Mouse (Mus musculus) gastrocnemius, postnatal 36 days (tissue): ENCODE measurements at regions not wholly inside any gene's neighbourhood (a gene's known extent, or its start where the extent isn't known, plus 50 kb on each side); places are given as distances from the start of the nearest gene placed in this dataset.

Source experiments
- DNase-seq, 2 experiments: peaks; one replicate each; pipeline ENCODE4 v3.0.0; 2022
- intact Hi-C: fragments of 180-260 bp; cut with DNase I; formaldehyde crosslinking; loops from one replicate; pipeline ENCODE4 v1.15.1; 2025

DNA sequence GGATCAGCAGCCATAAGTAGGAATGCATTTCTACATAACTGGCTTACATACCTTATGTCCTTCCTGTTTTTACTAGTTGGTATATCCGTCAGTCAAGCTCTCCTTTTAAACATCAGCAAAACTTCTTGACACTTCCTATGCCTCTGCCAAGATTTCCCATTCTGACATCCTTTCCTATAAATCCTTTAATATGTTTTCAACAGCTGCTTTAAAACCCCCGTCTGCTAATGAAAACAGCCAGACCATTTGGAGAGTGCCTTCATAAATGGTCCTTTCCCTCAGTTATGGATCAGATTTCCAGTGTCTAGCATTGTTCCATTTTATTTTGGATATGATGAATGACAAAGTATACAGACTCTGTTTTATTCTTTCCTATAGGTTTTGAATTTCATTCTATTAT is 270.7 kb upstream of the Rgmb start:
- DNase-seq: no peak
- intact Hi-C loops: no loop called here

DNA sequence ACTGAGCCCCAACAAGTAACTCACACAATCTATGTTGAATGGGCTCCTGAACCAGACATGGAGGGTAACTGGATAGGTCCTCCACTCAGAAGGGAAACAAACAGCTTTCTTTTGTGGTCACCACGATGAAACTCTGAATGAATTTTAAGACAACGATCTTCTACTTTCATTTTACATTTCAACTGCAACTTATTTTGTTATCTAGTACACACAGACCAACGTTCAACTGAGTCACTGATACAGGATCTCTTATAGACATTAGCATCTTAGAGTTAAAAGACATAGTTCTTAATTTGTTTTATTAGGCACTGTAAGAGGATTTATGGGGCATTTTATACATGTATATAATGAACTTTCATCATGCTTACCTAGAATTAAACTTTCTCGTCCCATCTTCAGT is 262.1 kb upstream of the Rgmb start:
- DNase-seq: no peak
- intact Hi-C loops: no loop called here

DNA sequence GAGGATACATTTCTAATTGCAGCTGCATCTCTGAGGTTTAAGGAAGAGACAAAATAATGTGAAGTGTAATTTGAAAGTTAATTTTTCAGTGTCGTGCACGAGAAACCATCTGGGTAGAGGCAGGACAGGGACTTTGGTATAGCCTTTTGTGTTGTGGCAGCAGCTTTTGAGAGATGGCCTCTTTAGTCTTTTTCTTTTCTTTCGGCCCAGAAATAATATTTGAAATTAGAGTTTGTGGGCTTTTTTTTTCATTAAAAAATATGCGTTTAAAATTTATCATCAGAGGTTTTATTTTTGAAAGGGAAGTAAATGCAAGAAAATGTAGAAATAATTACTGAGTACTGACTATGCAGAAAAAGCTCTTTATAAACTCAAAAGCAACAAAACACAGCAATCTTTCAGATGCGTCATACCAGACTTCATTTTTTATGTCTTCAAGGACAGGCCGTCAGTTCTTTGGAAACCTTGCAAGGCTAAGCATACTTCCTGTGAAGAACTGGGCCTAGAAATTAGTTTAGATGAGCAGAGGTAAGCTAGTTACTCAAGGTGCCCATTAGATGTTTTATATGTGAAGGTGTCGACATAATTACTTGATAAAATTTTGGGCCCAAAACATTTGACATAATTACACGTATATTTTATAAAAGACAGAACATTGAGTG is 258.9 kb upstream of the Rgmb start:
- DNase-seq: no peak
- intact Hi-C loops: no loop called here

DNA sequence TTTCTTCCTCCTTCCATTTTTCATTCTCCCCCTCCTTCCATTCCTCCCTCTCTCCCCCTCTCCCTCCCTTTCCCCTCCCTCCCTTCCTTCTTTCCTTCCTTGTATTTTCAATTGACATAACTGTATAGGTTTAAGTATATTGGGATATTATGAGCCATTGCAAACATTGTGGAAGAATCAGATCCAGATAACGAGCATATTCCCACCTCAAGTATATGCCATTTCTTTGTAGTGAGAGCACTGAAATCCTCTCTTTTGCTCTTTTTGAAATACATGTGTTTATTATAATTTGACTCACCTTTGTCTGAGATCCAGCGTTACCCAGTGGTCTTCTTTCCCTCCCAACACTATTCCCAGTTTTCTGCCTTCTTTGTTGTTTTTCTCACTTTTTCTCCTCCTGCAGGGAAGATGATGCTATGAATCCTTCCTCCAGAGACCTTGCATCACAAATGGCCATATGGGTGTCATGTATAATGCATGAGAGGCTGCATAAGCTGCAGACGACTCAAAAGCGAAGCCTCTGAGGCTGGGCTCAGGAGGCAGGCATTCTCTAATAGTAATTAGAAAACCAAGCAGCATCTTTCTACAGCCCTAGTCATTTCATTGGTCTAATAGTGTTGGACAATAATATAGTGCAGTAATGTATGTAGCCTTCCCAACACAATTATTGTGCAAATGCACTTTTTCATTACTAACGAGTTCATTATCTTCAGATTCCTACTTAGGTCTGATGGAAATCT is 258.2 kb upstream of the Rgmb start:
- no peak for DNase-seq
- intact Hi-C loops: no loop called here

DNA sequence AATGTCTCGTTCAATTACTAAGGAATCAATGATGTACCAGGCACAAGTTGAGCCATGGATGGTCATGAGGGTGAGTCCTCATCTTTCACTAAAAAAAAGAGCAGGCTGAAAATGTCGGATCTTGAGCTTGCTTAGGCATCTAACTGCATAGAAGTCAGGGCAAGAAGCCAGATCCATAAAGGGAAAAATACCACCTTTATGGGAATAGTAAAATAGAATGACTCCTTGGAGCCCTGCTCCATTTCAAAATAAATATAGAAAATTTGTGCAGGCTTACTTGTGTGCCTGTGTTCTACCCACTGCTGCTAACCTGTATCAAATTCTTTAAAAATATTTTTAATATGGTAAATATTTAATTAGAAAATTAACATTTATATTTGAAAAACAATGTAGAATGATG is 256.2 kb upstream of the Rgmb start:
- intact Hi-C loops: no loop called here
- DNase-seq: no peak

DNA sequence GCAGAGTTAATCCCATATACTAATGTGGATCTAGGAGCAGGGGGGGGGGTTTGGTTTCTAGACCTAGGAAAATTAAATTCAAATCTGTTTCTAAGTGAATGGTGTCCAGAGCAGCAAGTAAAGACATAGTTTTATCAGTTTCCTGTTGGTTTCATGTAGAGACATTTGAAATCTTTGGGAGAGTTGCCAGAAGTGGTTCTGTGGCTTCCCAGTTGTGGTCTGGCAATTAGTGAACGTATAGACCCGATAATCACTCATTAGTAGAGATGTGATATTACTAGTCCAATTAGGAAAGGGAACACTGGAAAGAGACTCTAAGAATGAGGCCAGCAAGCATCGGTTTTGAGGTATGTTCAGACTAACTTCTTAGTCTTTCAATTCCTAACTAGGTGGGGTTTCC is 252.0 kb upstream of the Rgmb start:
- intact Hi-C loops: no loop called here
- no peak for DNase-seq

DNA sequence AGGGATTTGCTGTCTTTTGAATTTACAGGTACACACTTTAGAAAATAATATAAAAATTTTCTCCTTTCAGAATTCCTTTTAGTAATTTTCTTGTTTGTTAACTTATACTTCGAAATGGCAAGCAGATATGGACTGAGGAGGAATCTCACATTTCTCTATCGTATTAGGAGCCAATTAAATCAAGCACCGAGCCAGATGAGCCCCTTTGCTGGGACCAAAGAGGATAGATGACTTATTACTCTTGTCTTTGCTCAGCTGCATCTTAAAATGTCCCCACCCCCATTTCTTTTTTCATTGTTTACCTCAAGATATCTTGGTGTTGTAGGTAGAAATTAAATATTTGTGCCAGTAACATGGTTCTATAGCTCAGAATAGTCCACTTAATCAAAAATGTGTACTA is 247.7 kb upstream of the Rgmb start:
- no peak for DNase-seq
- intact Hi-C loops: no loop called here

DNA sequence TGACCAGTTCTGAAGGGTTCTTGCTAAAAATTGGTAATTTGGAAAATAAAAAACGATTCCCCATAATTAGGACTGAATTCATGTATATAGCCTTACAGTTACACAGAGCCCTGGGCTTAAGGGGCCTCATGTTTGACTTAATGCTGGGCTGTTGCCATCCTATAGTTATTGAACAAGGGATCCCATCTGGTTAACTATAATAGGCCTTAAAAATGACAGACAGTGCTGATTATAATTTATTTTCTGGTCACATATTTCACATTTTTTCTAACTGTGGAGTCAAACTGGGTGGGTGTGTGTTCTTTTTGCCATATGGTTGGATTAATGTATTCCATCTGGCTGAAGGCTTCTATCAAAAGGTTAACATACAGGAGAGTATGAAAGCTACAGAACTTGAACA is 238.5 kb upstream of the Rgmb start:
- intact Hi-C loops: no loop called here

DNA sequence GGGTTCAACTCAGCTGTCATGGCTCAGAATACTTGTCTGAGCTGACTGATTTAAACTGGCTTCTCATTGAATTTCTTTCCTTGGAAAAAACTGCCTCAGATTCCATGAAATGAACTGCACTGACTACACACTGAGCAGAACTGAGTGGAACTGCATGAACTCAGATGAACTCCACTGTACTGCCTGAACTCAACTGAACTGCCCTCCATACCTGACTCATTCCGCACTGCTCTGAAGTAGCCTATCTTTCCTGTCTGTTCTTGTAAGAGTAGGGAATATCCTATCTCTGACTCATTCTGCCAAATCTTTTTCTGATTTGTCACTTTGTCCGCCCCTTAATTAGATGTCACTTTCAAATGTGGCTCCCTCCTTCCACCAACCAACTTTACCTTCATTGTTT is 237.0 kb upstream of the Rgmb start:
- no peak for DNase-seq
- intact Hi-C loops: no loop called here

More for the DNA sequence above, 238.5 kb upstream of the Rgmb start:
- DNase-seq: no peak

DNA sequence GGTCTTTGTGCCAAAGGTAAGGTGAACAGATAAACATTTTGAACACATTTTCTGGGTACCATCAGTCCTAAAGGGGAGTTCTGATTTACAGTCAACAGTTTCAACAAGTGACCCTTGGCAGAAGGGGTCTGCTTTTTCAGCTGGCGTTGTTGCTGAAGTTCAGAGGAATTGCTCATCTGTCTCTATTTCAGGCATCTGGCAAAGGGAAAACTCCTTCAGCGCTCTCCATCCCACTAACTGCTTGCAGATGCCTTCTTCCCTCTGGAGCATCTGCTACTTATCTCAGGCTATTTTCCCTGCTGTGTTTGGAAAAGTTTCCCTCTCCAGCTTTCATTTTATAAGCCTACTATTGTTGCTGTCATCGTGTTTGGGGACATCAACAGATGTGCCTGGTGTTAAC is 223.6 kb upstream of the Rgmb start:
- intact Hi-C loops: no loop called here
- DNase-seq: peak in 1 of 2 experiments; percentile 35

DNA sequence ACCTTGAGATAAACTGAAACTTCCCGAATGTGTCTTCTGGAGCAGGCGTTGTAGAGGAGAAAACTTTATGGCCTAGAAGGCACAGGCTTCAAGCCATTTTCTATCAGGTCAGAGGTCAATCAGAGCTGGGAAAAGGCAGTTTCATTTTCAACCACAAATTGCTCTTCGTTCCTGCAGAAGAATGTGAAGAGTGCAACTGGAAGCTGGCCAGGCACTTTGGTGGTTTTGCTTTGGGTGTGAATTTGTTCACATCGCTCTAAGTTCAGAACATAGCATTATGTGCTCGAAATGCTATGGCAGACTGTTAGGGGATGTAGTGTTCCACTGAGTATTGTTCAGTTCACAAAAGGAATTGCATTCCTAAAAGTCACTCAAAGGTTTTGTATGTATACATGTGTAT is 220.9 kb upstream of the Rgmb start:
- intact Hi-C loops: no loop called here
- peak; percentile 15 to 31 for DNase-seq

DNA sequence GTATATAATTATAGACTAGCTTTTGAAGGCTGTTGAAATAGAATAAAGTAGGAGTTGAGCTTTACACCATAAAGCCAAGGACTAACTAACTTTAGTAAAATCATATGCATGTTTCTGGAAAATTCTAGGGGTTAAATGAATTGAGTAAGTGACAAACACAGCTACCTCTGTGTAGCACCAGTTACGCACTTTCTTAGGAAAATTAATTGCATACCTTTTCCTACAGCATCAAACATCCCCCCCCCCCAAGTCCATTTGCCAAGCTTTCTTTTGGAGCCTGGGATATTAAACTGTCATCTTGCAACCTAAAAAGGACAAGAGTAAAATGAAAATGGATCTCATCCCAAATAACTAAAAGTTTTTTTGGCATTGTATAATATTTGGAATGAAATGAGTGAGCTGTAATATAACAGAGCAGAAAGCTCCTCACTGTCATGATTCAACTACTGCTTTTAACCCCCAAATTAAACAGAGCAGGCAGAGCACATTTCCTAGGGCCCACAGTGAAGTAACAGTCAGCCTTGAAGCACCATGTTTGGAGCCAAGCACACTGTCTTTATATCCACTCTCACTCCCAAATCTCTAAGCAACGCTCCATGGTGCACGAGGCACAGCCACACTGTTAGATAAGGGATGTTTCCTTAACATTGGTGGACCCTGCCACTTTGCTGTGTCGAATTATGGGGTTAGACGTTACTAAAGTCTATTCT is 210.9 kb upstream of the Rgmb start:
- no peak for DNase-seq
- intact Hi-C loops: no loop called here

DNA sequence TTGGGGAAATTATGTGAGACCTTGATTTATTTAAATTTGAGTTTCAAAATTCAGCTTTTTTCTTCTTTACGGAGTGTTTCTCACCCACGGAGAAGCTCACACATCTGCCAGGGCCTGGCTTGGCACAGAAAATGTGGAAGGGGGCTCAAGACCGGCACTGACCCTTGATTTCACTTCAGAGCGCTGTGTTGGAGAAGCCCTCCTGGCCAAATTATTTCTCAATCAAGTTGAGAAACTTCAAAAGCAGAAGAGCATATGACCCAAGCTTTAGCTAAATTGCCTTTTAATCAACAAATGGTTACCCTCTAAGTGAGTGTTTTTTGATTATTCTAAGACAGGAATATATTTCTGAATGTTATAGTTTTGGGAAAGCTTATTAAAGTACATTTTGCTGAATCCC is 197.2 kb upstream of the Rgmb start:
- DNase-seq: no peak
- intact Hi-C loops: no loop called here

DNA sequence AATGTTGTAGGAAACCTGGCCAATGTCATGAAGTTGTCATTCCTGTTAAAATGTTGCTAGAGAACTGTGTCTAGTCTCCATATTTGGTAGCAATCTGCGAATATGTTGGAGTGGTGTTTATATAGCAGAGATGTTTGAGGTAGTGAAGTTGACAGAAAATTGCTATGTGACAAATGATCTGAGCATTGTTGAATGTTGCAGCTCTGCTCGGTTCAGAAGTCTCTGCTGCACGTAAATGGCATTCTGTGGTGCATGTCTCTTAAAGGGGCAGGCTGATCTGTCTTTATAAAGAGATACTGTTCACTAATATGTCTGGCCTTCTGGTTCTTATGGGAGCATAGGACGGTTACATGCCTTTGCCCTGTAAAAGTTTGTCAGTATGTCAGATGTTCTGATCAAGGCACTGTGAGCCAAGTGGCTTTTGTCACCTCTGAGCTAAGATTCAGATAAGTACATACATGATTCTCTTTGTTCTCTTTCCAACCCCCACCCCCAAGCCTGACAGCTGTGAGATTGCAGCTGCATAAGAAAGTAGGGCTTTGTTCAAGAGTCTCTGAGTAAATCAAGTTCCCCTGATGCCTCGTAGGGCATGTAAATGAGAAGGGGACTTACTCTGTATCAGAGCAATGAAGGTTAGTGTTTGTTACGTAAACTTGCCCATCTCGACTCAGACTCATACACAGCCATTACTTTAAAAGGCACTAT is 174.2 kb upstream of the Rgmb start:
- no peak for DNase-seq
- intact Hi-C loops: no loop called here

DNA sequence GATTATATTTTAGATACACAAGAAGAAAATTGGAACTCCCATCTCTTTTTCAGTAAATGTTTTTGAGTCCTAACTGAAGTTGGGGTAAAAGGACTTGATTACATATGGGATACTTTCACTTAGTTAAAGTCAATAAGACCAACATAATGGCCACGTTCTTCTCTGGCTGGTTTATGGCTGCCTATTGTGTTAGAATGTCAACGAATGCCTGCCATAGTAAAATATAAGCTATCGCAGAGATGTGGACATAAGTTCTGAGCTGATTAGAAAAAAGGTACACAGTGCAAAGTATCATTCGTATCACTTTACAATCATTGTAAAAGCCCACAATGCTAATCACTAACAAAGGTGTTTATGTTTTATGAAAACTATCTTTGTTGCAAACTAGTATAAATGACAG is 173.2 kb upstream of the Rgmb start:
- no peak for DNase-seq
- intact Hi-C loops: no loop called here

DNA sequence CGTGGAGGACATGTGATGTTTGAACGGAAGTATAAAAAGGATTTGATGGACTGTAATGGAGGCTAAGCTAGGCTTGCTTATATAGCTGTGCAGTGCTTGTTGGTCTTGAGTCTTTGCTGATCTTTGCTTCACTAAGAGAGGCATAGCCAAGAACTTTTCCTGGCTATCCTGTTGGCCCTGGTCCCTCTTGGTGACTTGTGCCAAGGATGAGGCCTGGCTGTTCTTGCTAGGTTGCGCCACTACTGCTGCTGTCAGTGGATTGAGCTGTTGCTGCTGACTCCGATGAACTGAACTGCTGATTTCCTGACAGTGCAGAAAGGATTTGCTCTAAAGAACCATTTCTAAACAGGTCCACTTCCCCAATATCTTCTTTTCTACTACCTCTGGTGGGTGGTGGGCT is 167.9 kb upstream of the Rgmb start:
- intact Hi-C loops: no loop called here
- no peak for DNase-seq

DNA sequence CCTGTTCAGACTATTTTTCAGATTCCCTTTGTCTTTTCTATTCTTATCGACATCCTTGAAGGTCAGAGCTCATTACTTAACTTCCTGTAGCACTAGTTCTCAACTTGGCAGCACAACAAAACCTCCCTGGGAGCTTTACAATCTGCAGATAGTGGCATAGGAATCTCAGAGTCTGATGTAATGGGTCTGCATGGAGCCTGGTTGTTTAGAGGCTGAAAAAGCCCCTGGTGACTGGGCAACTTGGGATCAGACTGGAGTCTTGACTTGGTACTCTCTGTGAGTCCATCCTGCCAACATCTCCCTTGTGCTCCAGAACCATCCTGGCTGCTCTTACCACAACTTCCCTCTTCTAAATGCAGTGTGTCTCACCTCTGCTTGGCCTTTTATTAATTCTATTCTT is 166.4 kb upstream of the Rgmb start:
- DNase-seq: no peak
- intact Hi-C loops: no loop called here

DNA sequence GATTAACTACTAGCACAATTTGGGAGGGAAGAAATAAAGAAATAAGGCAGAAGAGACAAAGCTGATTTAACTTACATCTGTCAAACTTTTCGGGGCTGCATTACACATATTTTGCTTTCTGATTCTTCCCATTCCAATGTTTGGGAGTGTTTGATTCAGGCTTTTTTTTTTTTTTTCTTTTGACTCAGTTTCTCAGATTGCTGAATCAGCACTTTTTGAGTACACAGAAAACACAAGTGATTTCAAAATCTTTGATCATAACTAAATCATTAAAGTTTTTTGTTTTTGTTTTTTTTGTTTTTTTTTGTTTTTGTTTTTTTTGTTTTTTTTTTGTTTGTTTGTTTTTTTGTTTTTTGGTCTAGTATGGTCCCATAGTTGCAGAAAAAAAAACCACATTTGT is 164.7 kb upstream of the Rgmb start:
- intact Hi-C loops: no loop called here

DNA sequence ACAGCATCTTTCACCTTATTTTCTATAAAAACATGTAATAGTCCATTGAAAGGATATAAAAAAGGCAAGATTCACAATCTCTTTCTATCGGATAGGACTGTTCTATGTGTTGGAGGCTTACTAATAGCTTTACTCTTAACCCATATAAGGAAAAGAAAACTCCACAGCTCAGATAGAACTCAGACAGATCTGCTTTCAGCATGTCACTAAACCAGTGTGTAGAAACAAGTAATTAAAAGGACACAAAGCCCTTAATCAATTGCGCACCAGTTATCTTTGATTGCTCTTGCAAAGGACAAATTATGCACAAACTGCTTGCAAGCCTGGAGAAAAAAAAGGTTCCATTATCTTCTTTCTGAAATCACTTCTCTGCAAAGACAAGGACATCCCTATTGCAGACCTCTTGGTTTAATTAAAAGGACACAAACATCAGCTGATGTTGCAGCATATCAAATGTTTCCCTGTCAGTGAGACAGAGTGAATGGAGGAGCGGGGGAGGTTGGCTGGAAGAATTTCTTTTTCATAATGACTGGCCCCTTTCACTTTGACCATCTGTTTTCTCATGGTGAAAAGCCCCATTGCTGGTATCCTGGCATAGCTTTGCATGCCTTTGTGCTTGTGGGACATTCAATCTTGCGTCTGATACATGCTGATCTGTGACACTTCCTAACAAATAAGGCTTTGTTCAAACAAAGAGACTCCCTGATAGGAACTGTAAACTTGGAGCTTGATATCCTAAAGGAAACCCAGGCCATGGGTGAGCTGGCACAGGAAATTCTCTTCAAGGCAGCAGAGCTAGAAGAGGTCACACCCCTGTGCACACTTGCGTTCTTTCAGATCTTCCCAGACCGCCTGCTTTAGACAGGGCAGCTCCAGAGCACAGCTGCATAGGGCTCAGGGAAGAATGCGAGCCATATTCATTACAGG is 162.8 kb upstream of the Rgmb start:
- no peak for DNase-seq
- intact Hi-C loops: no loop called here

More for the DNA sequence above, 164.7 kb upstream of the Rgmb start:
- no peak for DNase-seq

DNA sequence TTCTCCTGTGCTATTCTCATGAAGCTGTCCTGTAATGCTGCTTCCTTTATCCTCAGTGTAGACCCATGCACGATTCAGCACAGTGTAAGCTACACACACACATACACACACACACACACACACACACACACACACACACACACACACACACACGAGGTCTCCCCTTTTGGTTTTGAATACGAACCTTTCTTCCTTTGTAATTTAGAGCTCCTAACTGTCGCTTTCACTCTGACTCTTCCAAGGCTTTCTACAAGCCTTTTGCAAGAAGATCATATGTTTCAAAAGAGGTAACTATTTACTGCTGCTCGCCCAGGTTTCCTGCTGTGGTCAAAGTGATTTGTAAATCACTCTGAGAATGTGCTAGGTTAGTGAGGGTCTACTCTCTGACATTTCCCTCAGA is 161.1 kb upstream of the Rgmb start:
- intact Hi-C loops: no loop called here
- no peak for DNase-seq
